25 mouse cellular contexts compared by ENCODE assay signal in genomic region chr5:120634860-120635259, GRCm38 (mm10). TPM values are rescaled to one million over a fixed set of nuclear protein-coding genes. Genes with fewer than 3 reads are reported as not detected.
DNase-seq lines count a peak whose midpoint lies in the region; ATAC-seq and TF ChIP-seq lines count a peak whose summit lies in the region.
"Had no signal": no experiment of that assay in that cellular context is flagged by ENCODE, and none has a peak within 500 bp of the region (broad histone marks: within the 10 kb centered on the region; RNA-seq: fewer than 3 reads in every experiment).

No protein-coding gene starts in this region.

- H3K4me1 ChIP-seq in megakaryocyte, embryonic 14.5 days: peaks cover 42% of the 10 kb centered on the region
- H3K4me1 ChIP-seq in CH12.LX (ENCODE audit: control insufficient read depth in 1 of 2, insufficient read depth in 2 of 2): peaks cover 15 to 24% of the 10 kb centered on the region in 2 experiments
- H3K4me1 ChIP-seq: embryonic facial prominence, embryonic 13.5 days; embryonic facial prominence, embryonic 15.5 days had no signal

- H3K4me2 ChIP-seq in CH12.LX (ENCODE audit: insufficient read depth, low read depth, poor library complexity, severe bottlenecking): no peak overlapping the region
- H3K4me2 ChIP-seq: embryonic facial prominence, embryonic 13.5 days; embryonic facial prominence, embryonic 15.5 days; forebrain, embryonic 12.5 days had no signal

- no peak for ATAC-seq in megakaryocyte, adult 5-6 weeks (ENCODE audit: poor library complexity, severe bottlenecking)
- ATAC-seq: CD4-positive, CD25-positive, alpha-beta regulatory T cell, adult 4 months; forebrain, embryonic 14.5 days; forebrain, embryonic 16.5 days had no signal

- no peak overlapping the region for H3K27ac ChIP-seq in CH12.LX (ENCODE audit: insufficient read depth, low read depth)
- H3K27ac ChIP-seq: embryonic facial prominence, embryonic 13.5 days; embryonic facial prominence, embryonic 15.5 days; forebrain, embryonic 10.5 days; forebrain, embryonic 12.5 days had no signal

- no peak for TF ChIP-seq EP300 in CH12.LX (IDR thresholded peaks at IDR 0.05; ENCODE audit: low read length)

- H3K4me3 ChIP-seq in megakaryocyte, embryonic 14.5 days (replicated peaks): peak overlapping the region; percentile 1
- H3K4me3 ChIP-seq in CH12.LX (replicated peaks in 1 of 3; ENCODE audit: low read depth in 2 of 3, low read length in 2 of 3, poor library complexity in 1 of 3): no peak overlapping the region
- H3K4me3 ChIP-seq: embryonic facial prominence, embryonic 13.5 days; embryonic facial prominence, embryonic 15.5 days; erythroblast, embryonic 14.5 days; forebrain, embryonic 10.5 days; forebrain, embryonic 12.5 days had no signal

- peak; percentile 59 for DNase-seq in CH12.LX (ENCODE audit: extremely low read depth)
- DNase-seq in splenic B cell, adult 2 months (ENCODE audit: low read depth, low spot score): peak; percentile 44
- DNase-seq in lung, postnatal 25 days (ENCODE audit: low spot score): no peak
- DNase-seq: cerebellum, adult 11 months; cerebellum, adult 18-20 months; cerebellum, adult 8-10 months; cerebellum, adult 9-11 months; cerebellum, postnatal 14 days; cerebellum, postnatal 36 days; embryo, embryonic 11 days had no signal

- peaks cover 37% of the 10 kb centered on the region for H3K9me3 ChIP-seq in megakaryocyte, embryonic 14.5 days
- peaks cover 23% of the 10 kb centered on the region for H3K9me3 ChIP-seq in CH12.LX (replicated peaks; ENCODE audit: low read length)
- H3K9me3 ChIP-seq: embryonic facial prominence, embryonic 15.5 days had no signal

- TF ChIP-seq RAD21 in CH12.LX (IDR thresholded peaks at IDR 0.05; ENCODE audit: low read depth, low read length): no peak

- no peak overlapping the region for H3K9ac ChIP-seq in CH12.LX (ENCODE audit: insufficient read depth, low read depth)
- H3K9ac ChIP-seq: embryonic facial prominence, embryonic 13.5 days; embryonic facial prominence, embryonic 15.5 days; forebrain, embryonic 12.5 days had no signal

- dilution Hi-C loops in CH12.LX (cut with MboI; ENCODE audit: extremely low pct_ligation_motif_present, extremely low pct_unique_long_range_greater_than_20kb, low sequenced_read_pairs): no loop called here

- in situ Hi-C loops in CH12.LX (cut with MboI; ENCODE audit: low pct_ligation_motif_present, low pct_unique_long_range_greater_than_20kb, low sequenced_read_pairs): no loop called here

- 0 out of 2 replicates have a peak, but pooled peaks have one; percentile 19 for TF ChIP-seq POLR2A in CH12.LX (IDR thresholded peaks at IDR 0.05; ENCODE audit: low read depth, low read length)

- H3K27me3 ChIP-seq in megakaryocyte, embryonic 14.5 days (replicated peaks): peaks cover 81% of the 10 kb centered on the region
- no peaks in the 10 kb centered on the region for H3K27me3 ChIP-seq in CH12.LX (replicated peaks)
- no peaks in the 10 kb centered on the region for H3K27me3 ChIP-seq in splenic B cell, adult 2 months (ENCODE audit: control insufficient read depth, insufficient read depth, low read length, poor library complexity, severe bottlenecking)

- H3K36me3 ChIP-seq in megakaryocyte, embryonic 14.5 days (replicated peaks; ENCODE audit: low read length): no peaks in the 10 kb centered on the region
- peaks cover 0 to 9% of the 10 kb centered on the region in 2 experiments for H3K36me3 ChIP-seq in CH12.LX (replicated peaks in 1 of 2; ENCODE audit: control insufficient read depth in 1 of 2, insufficient read depth in 1 of 2, low read length in 1 of 2)
- no peaks in the 10 kb centered on the region for H3K36me3 ChIP-seq in splenic B cell, adult 2 months (ENCODE audit: control insufficient read depth, insufficient read depth, low read length, poor library complexity, severe bottlenecking)
- H3K36me3 ChIP-seq: embryonic facial prominence, embryonic 13.5 days; embryonic facial prominence, embryonic 15.5 days; forebrain, embryonic 10.5 days; forebrain, embryonic 12.5 days had no signal

- no peaks in the 10 kb centered on the region for H3K79me2 ChIP-seq in CH12.LX (replicated peaks; ENCODE audit: control insufficient read depth, extremely low read depth, insufficient read depth, poor library complexity, severe bottlenecking)

- no peak for TF ChIP-seq CTCF in CH12.LX (conservative IDR thresholded peaks at IDR 0.05 in 1 of 2, IDR thresholded peaks at IDR 0.05 in 1 of 2; ENCODE audit: low read depth in 2 of 2, low read length in 2 of 2)

TF ChIP-seq in CH12.LX, 34 proteins besides CTCF, POLR2A, EP300 and RAD21:
- TF ChIP-seq CHD2 (IDR thresholded peaks at IDR 0.05; ENCODE audit: low read length): peak; percentile 37; the same call in 1 of the 2 replicates
- peak; percentile 34 for TF ChIP-seq ETS1 (conservative IDR thresholded peaks at IDR 0.05; ENCODE audit: low read depth, low read length)
- peak; percentile 11; the same call in 1 of the 2 replicates for TF ChIP-seq IRF4 (IDR thresholded peaks at IDR 0.05; ENCODE audit: low read depth, low read length)
- no peak for TF ChIP-seq E2F4 (IDR thresholded peaks at IDR 0.05; ENCODE audit: insufficient replicate concordance, low read depth, low read length)
- TF ChIP-seq MAZ (IDR thresholded peaks at IDR 0.05; ENCODE audit: low read depth, low read length): 0 out of 2 replicates have a peak, but pooled peaks have one; percentile 65
- TF ChIP-seq MEF2A (IDR thresholded peaks at IDR 0.05; ENCODE audit: borderline replicate concordance, low read depth, low read length): peak; percentile 47; the same call in 1 of the 2 replicates
- TF ChIP-seq KAT2A (IDR thresholded peaks at IDR 0.05; ENCODE audit: insufficient replicate concordance, low read length): no peak
TF ChIP-seq in CH12.LX: peak in this region for 5.

RNA-seq across cellular contexts. Expression of gene Cfap73, which starts 0.8 kb away (rescaled TPM):
- not detected in 2 replicates for polyA plus RNA-seq in megakaryocyte, embryonic 14.5 days (2012; ENCODE audit: insufficient read depth, low replicate concordance)
- not detected in 2 replicates for total RNA-seq in megakaryocyte, adult 5-6 weeks (2015)
- not detected in 2 replicates for total RNA-seq in megakaryocyte, adult 5-6 weeks (2017)
- total RNA-seq in CH12.LX (2012; rRNA removed) (not detected in 2 replicates), CH12.LX (2014; rRNA removed) (not detected in 2 replicates)
- 0.26 TPM in 1 of 2 replicates, not detected in the other for polyA plus RNA-seq in CH12.LX (2012; ENCODE audit: insufficient read length, low read depth)
- total RNA-seq: common myeloid progenitor, adult 5-6 weeks; ES-E14; MEL had no signal
- polyA plus RNA-seq: adrenal gland, adult 2 months; CD4-positive, CD25-positive, alpha-beta regulatory T cell, adult 4 months; embryonic facial prominence, embryonic 11.5 days; embryonic facial prominence, embryonic 13.5 days; erythroblast, embryonic 14.5 days; forebrain, embryonic 10.5 days had no signal

RNA-seq across cellular contexts. Expression of gene Rasal1, which starts 13.8 kb away (rescaled TPM):
- 13.3 and 20.9 TPM in 2 replicates for polyA plus RNA-seq in megakaryocyte, embryonic 14.5 days (2012; ENCODE audit: insufficient read depth, low replicate concordance)
- 0.05 TPM in 1 of 2 replicates, not detected in the other for total RNA-seq in megakaryocyte, adult 5-6 weeks (2015)
- not detected in 2 replicates for total RNA-seq in megakaryocyte, adult 5-6 weeks (2017)
- total RNA-seq in CH12.LX (2012; rRNA removed): 15.6 and 17.7 TPM in 2 replicates
- total RNA-seq in CH12.LX (2014; rRNA removed): 11.7 TPM in 2 replicates
- 19.6 and 21.4 TPM in 2 replicates for polyA plus RNA-seq in CH12.LX (2012; ENCODE audit: insufficient read length, low read depth)

RNA-seq across cellular contexts. Expression of gene Ddx54, which starts 22.3 kb away (rescaled TPM):
- 23.6 and 74.7 TPM in 2 replicates for polyA plus RNA-seq in megakaryocyte, embryonic 14.5 days (2012; ENCODE audit: insufficient read depth, low replicate concordance)
- 7.7 and 7.9 TPM in 2 replicates for total RNA-seq in megakaryocyte, adult 5-6 weeks (2015)
- total RNA-seq in megakaryocyte, adult 5-6 weeks (2017): 21.3 and 22.6 TPM in 2 replicates
- 83.6 and 93.6 TPM in 2 replicates for total RNA-seq in CH12.LX (2012; rRNA removed)
- 56.6 and 63.7 TPM in 2 replicates for total RNA-seq in CH12.LX (2014; rRNA removed)
- polyA plus RNA-seq in CH12.LX (2012; ENCODE audit: insufficient read length, low read depth): 91.8 and 96.8 TPM in 2 replicates

RNA-seq across cellular contexts. Expression of gene Rita1, which starts 22.5 kb away (rescaled TPM):
- polyA plus RNA-seq in megakaryocyte, embryonic 14.5 days (2012; ENCODE audit: insufficient read depth, low replicate concordance): 30.9 and 35.5 TPM in 2 replicates
- total RNA-seq in megakaryocyte, adult 5-6 weeks (2015): 1.5 and 3.0 TPM in 2 replicates
- total RNA-seq in megakaryocyte, adult 5-6 weeks (2017): 2.2 and 3.2 TPM in 2 replicates
- total RNA-seq in CH12.LX (2012; rRNA removed): 6.3 and 7.3 TPM in 2 replicates
- total RNA-seq in CH12.LX (2014; rRNA removed): 6.2 and 7.3 TPM in 2 replicates
- polyA plus RNA-seq in CH12.LX (2012; ENCODE audit: insufficient read length, low read depth): 10.2 and 10.8 TPM in 2 replicates

RNA-seq across cellular contexts. Expression of gene Iqcd, which starts 46.0 kb away (rescaled TPM):
- 0.94 and 5.8 TPM in 2 replicates for polyA plus RNA-seq in megakaryocyte, embryonic 14.5 days (2012; ENCODE audit: insufficient read depth, low replicate concordance)
- total RNA-seq in megakaryocyte, adult 5-6 weeks (2015): 0.18 and 0.98 TPM in 2 replicates
- total RNA-seq in megakaryocyte, adult 5-6 weeks (2017): 0.11 and 0.45 TPM in 2 replicates
- total RNA-seq in CH12.LX (2012; rRNA removed) (0.25 and 0.59 TPM in 2 replicates), CH12.LX (2014; rRNA removed) (not detected in 2 replicates)
- 0.35 and 0.77 TPM in 2 replicates for polyA plus RNA-seq in CH12.LX (2012; ENCODE audit: insufficient read length, low read depth)
- total RNA-seq: ES-E14 had no signal

Comparison
In these comparisons a context has a peak if more than half of its experiments do, and no peak if none do; other contexts are left out.
1. RNA of gene Rasal1, which starts 13.8 kb away (total RNA-seq): 11.7 to 17.7 TPM in CH12.LX; 0.05 TPM in megakaryocyte, adult 5-6 weeks; every median in the first group is over 10 times any median in the second.